Mouse (Mus musculus) neural tube, embryonic 11.5 days (tissue): Measurements from ENCODE around the gene Gstp1. TPM values are rescaled to one million over a fixed set of nuclear protein-coding genes. Genes with fewer than 3 reads are reported as not detected.
A peak's percentile ranks its signal among the peaks of the same experiment; 100 is the strongest.
"Not testable (repeated sequence)": the region's sequence is repeated elsewhere in the genome, so short reads cannot be mapped to it uniquely, and the experiment has no call there.

Source experiments
- ATAC-seq: fragments of 200-750 bp; cut with Nextera tagmentation; 2 replicates; pipeline ENCODE4 v1.8.0; 2017; ENCODE audit warnings: moderate number of reproducible peaks, mild to moderate bottlenecking, moderate TSS enrichment, moderate library complexity; ENCODE audit not compliant: insufficient read depth, low FRiP score, low TSS enrichment
- DNase-seq: peaks from one replicate; pipeline ENCODE4 v3.0.0-alpha.2; 2015; ENCODE audit warnings: low spot score
- H3K27ac ChIP-seq: fragments of 300-500 bp; sonication (generic); 2 replicates; pipeline ENCODE4 v1.5.1; 2014; ENCODE audit warnings: low read depth, mild to moderate bottlenecking, low read length
- H3K27me3 ChIP-seq: fragments of 300-500 bp; sonication (generic); 2 replicates; pipeline ENCODE4 v1.6.1; 2014; ENCODE audit warnings: mild to moderate bottlenecking, low read length, mixed read lengths; ENCODE audit not compliant: control insufficient read depth, insufficient read depth
- H3K36me3 ChIP-seq: fragments of 300-500 bp; sonication (generic); 2 replicates; pipeline ENCODE4 v1.6.1; 2014; ENCODE audit warnings: mild to moderate bottlenecking, low read length, moderate library complexity, mixed read lengths; ENCODE audit not compliant: control insufficient read depth, insufficient read depth
- H3K4me1 ChIP-seq: fragments of 300-500 bp; sonication (generic); 2 replicates; pipeline ENCODE4 v1.6.1; 2014; ENCODE audit warnings: low read length, mixed read lengths; ENCODE audit not compliant: control insufficient read depth, insufficient read depth
- H3K4me2 ChIP-seq: fragments of 300-500 bp; sonication (generic); 2 replicates; pipeline ENCODE4 v1.6.1; 2014; ENCODE audit warnings: low read depth, mild to moderate bottlenecking, moderate library complexity
- H3K4me3 ChIP-seq: fragments of 300-500 bp; sonication (generic); 2 replicates; pipeline ENCODE4 v1.5.1; 2014; ENCODE audit warnings: low read depth, low read length
- H3K9ac ChIP-seq: fragments of 300-500 bp; sonication (generic); 2 replicates; pipeline ENCODE4 v1.6.1; 2014; ENCODE audit warnings: mild to moderate bottlenecking, low read length
- H3K9me3 ChIP-seq: fragments of 300-500 bp; sonication (generic); 2 replicates; pipeline ENCODE4 v1.6.1; 2016; ENCODE audit warnings: low read length; ENCODE audit not compliant: control insufficient read depth
- WGBS: fragments of 180-500 bp; shearing (Covaris S2); extraction: QIAGEN DNeasy Blood & Tissue Kit; methylation state at CpG from one replicate; pipeline ENCODE4 v1.1.7; 2014; 5-methylcytosine and 5-hydroxymethylcytosine counted together
- polyA plus RNA-seq: library from polyadenylated mRNA; unstranded; fragments of >200 nt; fragmentation: Nextera tagmentation; extraction: Ambion mirVana; gene quantifications from 2 replicates; pipeline ENCODE4 v1.2.1, GENCODE M21; 2014

The Gstp1 gene
- polyA plus RNA-seq, 1 experiment from 2014 or later: 361 TPM

GRCm38 (mm10) chr19:4037154-4037787, 514 bp downstream of the Gstp1 start:
- WGBS: 32% methylated on average over 6 of the region's 8 CpGs
- H3K27ac ChIP-seq: 0 out of 2 replicates have a peak overlapping the region, but pooled peaks have one; percentile 1
- DNase-seq, ATAC-seq, H3K4me1 ChIP-seq, H3K27me3 ChIP-seq, H3K36me3 ChIP-seq, H3K9me3 ChIP-seq: not testable (repeated sequence)
- H3K4me3 ChIP-seq: peak overlapping the region; percentile 51
- H3K9ac ChIP-seq: peak overlapping the region; percentile 74
- H3K4me2 ChIP-seq: peak overlapping the region; percentile 57

GRCm38 (mm10) chr19:4036327-4037045, 1.3 kb downstream of the Gstp1 start:
- DNase-seq (peak; percentile 31), ATAC-seq (no peak)
- no peak overlapping the region for H3K4me2 ChIP-seq
- no peaks in the 10 kb centered on the region for H3K4me1 ChIP-seq
- H3K27ac ChIP-seq: no peak overlapping the region
- H3K27me3 ChIP-seq: no peaks in the 10 kb centered on the region
- no peaks in the 10 kb centered on the region for H3K36me3 ChIP-seq
- no peak overlapping the region for H3K9ac ChIP-seq
- no peaks in the 10 kb centered on the region for H3K9me3 ChIP-seq
- no peak overlapping the region for H3K4me3 ChIP-seq
- WGBS: 78% methylated on average over 12 of the region's 12 CpGs

GRCm38 (mm10) chr19:4033742-4034141, 4.0 kb downstream of the Gstp1 start:
- Histone ChIP-seq H3K4me1 (no peaks in the 10 kb centered on the region), H3K9ac (no peak overlapping the region), H3K4me2 (no peak overlapping the region), H3K27ac (no peak overlapping the region), H3K4me3 (no peak overlapping the region), H3K9me3 (no peaks in the 10 kb centered on the region), H3K36me3 (no peaks in the 10 kb centered on the region), H3K27me3 (no peaks in the 10 kb centered on the region)
- no peak for DNase-seq
- WGBS: 75% methylated on average over 5 of the region's 5 CpGs
- no peak for ATAC-seq

DNA sequence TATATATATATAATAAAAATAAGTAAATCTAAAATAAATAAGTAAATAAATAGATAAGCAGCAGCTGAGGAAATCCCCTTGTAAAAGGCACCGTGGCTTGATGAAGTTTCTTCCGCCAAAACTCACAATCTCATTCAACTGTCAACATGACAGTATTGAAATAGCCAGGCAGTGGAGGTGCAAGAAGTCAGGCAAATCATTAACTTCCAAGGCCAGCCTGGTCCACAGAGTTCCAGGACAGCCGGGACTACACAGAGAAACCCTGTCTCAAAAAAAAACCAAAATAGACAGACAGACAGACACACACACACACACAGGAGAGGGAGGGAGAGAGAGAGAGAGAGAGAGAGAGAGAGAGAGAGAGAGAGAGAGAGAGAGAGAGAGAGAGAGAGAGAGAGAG, 4.5 kb downstream of the Gstp1 start:
- H3K27ac ChIP-seq: no peak overlapping the region
- no peaks in the 10 kb centered on the region for H3K36me3 ChIP-seq
- DNase-seq (no peak), ATAC-seq (no peak)
- no peaks in the 10 kb centered on the region for H3K4me1 ChIP-seq
- H3K9me3 ChIP-seq: no peaks in the 10 kb centered on the region
- no peak overlapping the region for H3K4me3 ChIP-seq
- WGBS: 77% methylated on average over 3 of the region's 3 CpGs
- no peak overlapping the region for H3K9ac ChIP-seq
- no peak overlapping the region for H3K4me2 ChIP-seq
- no peaks in the 10 kb centered on the region for H3K27me3 ChIP-seq

DNA sequence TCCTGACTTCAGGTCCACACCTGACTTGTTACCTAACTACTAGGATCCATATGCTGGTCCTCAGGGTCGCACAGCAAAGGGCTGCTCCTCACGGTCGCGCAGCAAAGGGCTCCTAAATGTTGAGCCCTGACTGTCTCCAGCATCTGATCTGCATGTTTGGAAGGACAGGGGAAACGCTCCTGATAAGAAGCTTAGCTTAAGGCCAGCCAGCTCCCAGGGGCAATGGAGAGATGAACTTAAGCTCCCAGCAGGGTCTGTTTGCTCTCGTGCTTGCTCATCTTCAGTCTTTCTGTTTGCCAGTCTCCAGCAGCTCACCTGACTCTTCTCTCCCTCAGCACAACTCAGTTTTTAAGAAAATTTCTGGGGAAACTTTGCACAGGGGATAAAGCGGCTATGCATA, 5.1 kb downstream of the Gstp1 start:
- H3K27me3 ChIP-seq: no peaks in the 10 kb centered on the region
- 66% methylated on average over 7 of the region's 7 CpGs for WGBS
- H3K9me3 ChIP-seq: no peaks in the 10 kb centered on the region

DNA sequence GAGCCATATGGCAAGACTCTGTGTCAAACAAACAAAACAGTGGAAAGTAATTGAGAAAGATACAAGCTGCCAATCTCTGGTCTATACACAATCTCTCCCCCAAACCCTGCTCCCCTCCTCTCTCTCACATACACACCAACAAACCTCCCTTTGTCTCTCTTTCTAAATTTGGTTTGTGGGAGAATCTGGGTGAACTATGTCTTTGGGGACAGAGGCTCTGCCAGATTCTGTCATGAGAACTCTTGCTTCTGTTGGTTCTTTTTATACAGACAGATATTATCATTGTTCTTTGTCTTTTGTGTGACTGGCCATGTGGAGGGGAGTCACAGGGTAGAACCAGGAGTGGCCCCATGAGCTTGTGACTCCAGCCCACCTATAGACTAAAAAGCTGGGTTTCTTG, 10.2 kb downstream of the Gstp1 start:
- H3K27ac ChIP-seq: no peak overlapping the region
- no peaks in the 10 kb centered on the region for H3K4me1 ChIP-seq
- DNase-seq: no peak
- H3K9ac ChIP-seq: no peak overlapping the region
- H3K4me3 ChIP-seq: no peak overlapping the region
- H3K36me3 ChIP-seq: no peaks in the 10 kb centered on the region
- no peaks in the 10 kb centered on the region for H3K27me3 ChIP-seq
- H3K4me2 ChIP-seq: no peak overlapping the region
- no peaks in the 10 kb centered on the region for H3K9me3 ChIP-seq
- no peak for ATAC-seq

More for the DNA sequence above, 5.1 kb downstream of the Gstp1 start:
- Histone ChIP-seq H3K4me3 (no peak overlapping the region), H3K9ac (no peak overlapping the region), H3K4me2 (no peak overlapping the region), H3K27ac (no peak overlapping the region), H3K4me1 (no peaks in the 10 kb centered on the region), H3K36me3 (no peaks in the 10 kb centered on the region)
- DNase-seq: no peak
- no peak for ATAC-seq

- H3K4me2 ChIP-seq: no peak overlapping the region
- no peaks in the 10 kb centered on the region for H3K9me3 ChIP-seq
- DNase-seq (no peak), ATAC-seq (no peak)
- H3K4me1 ChIP-seq: no peaks in the 10 kb centered on the region
- WGBS: 74% methylated on average over 7 of the region's 7 CpGs
- no peak overlapping the region for H3K4me3 ChIP-seq
- no peaks in the 10 kb centered on the region for H3K27me3 ChIP-seq
- H3K36me3 ChIP-seq: no peaks in the 10 kb centered on the region
- no peak overlapping the region for H3K9ac ChIP-seq
- no peak overlapping the region for H3K27ac ChIP-seq
Measured at GRCm38 (mm10) chr19:4023185-4023584, 14.6 kb downstream of the Gstp1 start.

GRCm38 (mm10) chr19:4018743-4019583, 18.8 kb downstream of the Gstp1 start:
- ATAC-seq: no peak

More at GRCm38 (mm10) chr19:4018743-4019583, 18.8 kb downstream of the Gstp1 start:
- DNase-seq: peak; percentile 73
- Histone ChIP-seq H3K4me2 (no peak overlapping the region), H3K36me3 (no peaks in the 10 kb centered on the region), H3K4me1 (no peaks in the 10 kb centered on the region), H3K4me3 (no peak overlapping the region), H3K9me3 (no peaks in the 10 kb centered on the region), H3K27me3 (no peaks in the 10 kb centered on the region), H3K27ac (no peak overlapping the region), H3K9ac (no peak overlapping the region)
- WGBS: 37% methylated on average over 18 of the region's 18 CpGs
